ENCODE assay signal across 7 mouse cellular contexts in genomic region chr5:107437464-107438281, GRCm38 (mm10). TPM values are rescaled to one million over a fixed set of nuclear protein-coding genes. Genes with fewer than 3 reads are reported as not detected.
DNase-seq lines count a peak whose midpoint lies in the region; ATAC-seq lines count a peak whose summit lies in the region.

Gene Btbd8 (plus strand): TSS chr5:107437997.

- ATAC-seq in limb, embryonic 11.5 days (ENCODE audit: insufficient number of reproducible peaks, low FRiP score, low TSS enrichment, low read depth), result peak; percentile 91
- peak; percentile 96 for ATAC-seq in midbrain, embryonic 14.5 days (ENCODE audit: low FRiP score, low TSS enrichment)

- DNase-seq in adrenal gland, postnatal 10 days, result peak; percentile 97
- DNase-seq in embryonic facial prominence, embryonic 10.5 days (ENCODE audit: low spot score), result peak; percentile 96
- DNase-seq in heart, adult 11 months, result peak; percentile 99
- peak; percentile 95 for DNase-seq in kidney, adult 18-20 months
- DNase-seq in limb, embryonic 11.5 days (ENCODE audit: low spot score), result peak; percentile 96
- DNase-seq in midbrain, embryonic 14.5 days, result peak; percentile 98
- DNase-seq in spleen, adult 18-20 months, result peak; percentile 88 to 93

- H3K27me3 ChIP-seq in embryonic facial prominence, embryonic 10.5 days (replicated peaks; ENCODE audit: low read depth, poor library complexity, severe bottlenecking), result no peaks in the 10 kb centered on the region
- H3K27me3 ChIP-seq in limb, embryonic 11.5 days (ENCODE audit: control insufficient read depth, insufficient read depth, low read length), result no peaks in the 10 kb centered on the region
- no peaks in the 10 kb centered on the region for H3K27me3 ChIP-seq in midbrain, embryonic 14.5 days (ENCODE audit: control insufficient read depth, insufficient read depth, low read length)

- H3K9ac ChIP-seq in limb, embryonic 11.5 days (ENCODE audit: low read length), result peak within 1 kb of the TSS; percentile 88
- peak within 1 kb of the TSS; percentile 81 for H3K9ac ChIP-seq in midbrain, embryonic 14.5 days (replicated peaks; ENCODE audit: low read length)

- H3K9me3 ChIP-seq in embryonic facial prominence, embryonic 10.5 days, result no peaks in the 10 kb centered on the region
- no peaks in the 10 kb centered on the region for H3K9me3 ChIP-seq in limb, embryonic 11.5 days (ENCODE audit: control insufficient read depth, low read length)
- H3K9me3 ChIP-seq in midbrain, embryonic 14.5 days (ENCODE audit: control insufficient read depth, low read length), result no peaks in the 10 kb centered on the region

- H3K4me3 ChIP-seq in embryonic facial prominence, embryonic 10.5 days, result peak within 1 kb of the TSS; percentile 90
- peak within 1 kb of the TSS; percentile 68 for H3K4me3 ChIP-seq in limb, embryonic 11.5 days (ENCODE audit: low read depth, low read length)
- peak within 1 kb of the TSS; percentile 74 for H3K4me3 ChIP-seq in midbrain, embryonic 14.5 days (replicated peaks; ENCODE audit: low read depth, low read length)

- peak within 1 kb of the TSS; percentile 97 for H3K27ac ChIP-seq in embryonic facial prominence, embryonic 10.5 days (replicated peaks)
- 0 out of 2 replicates have a peak within 1 kb of the TSS, but pooled peaks have one; percentile 49 for H3K27ac ChIP-seq in limb, embryonic 11.5 days (replicated peaks; ENCODE audit: low read depth, low read length)
- peak within 1 kb of the TSS; percentile 90 for H3K27ac ChIP-seq in midbrain, embryonic 14.5 days (replicated peaks; ENCODE audit: low read depth, low read length)

- no peaks in the 10 kb centered on the region for H3K36me3 ChIP-seq in embryonic facial prominence, embryonic 10.5 days (replicated peaks)
- no peaks in the 10 kb centered on the region for H3K36me3 ChIP-seq in limb, embryonic 11.5 days (ENCODE audit: control insufficient read depth, insufficient read depth, low read length)
- H3K36me3 ChIP-seq in midbrain, embryonic 14.5 days (ENCODE audit: control insufficient read depth, insufficient read depth, low read length), result no peaks in the 10 kb centered on the region

- peaks cover 12% of the 10 kb centered on the region for H3K4me1 ChIP-seq in embryonic facial prominence, embryonic 10.5 days
- H3K4me1 ChIP-seq in limb, embryonic 11.5 days (ENCODE audit: control insufficient read depth, insufficient read depth, low read length), result no peaks in the 10 kb centered on the region
- H3K4me1 ChIP-seq in midbrain, embryonic 14.5 days (ENCODE audit: control insufficient read depth, insufficient read depth, low read length), result 0 out of 2 replicates have a peak, but pooled peaks cover 4% of the 10 kb centered on the region

- H3K4me2 ChIP-seq in limb, embryonic 11.5 days (ENCODE audit: low read depth, severe bottlenecking), result peak within 1 kb of the TSS; percentile 48
- H3K4me2 ChIP-seq in midbrain, embryonic 14.5 days (ENCODE audit: low read length), result peak within 1 kb of the TSS; percentile 72

- WGBS in embryonic facial prominence, embryonic 10.5 days, result under 1% methylated on average over 51 of the region's 51 CpGs
- WGBS in limb, embryonic 11.5 days, result under 1% methylated on average over 38 of the region's 51 CpGs
- WGBS in midbrain, embryonic 14.5 days, result under 1% methylated on average over 51 of the region's 51 CpGs

RNA-seq across cellular contexts. Expression of gene Btbd8, which starts in this region (rescaled TPM):
- total RNA-seq in adrenal gland, postnatal 10 days (2021), result 10 to 100 TPM in 1 of 2 experiments, 1 to 10 TPM in 1; 6.9 to 12.0 TPM
- 4.5 and 4.9 TPM in 2 replicates for polyA plus RNA-seq in embryonic facial prominence, embryonic 10.5 days (2016; fragmentation: Nextera tagmentation; extraction: Ambion mirVana)
- 5.0 and 5.3 TPM in 2 replicates for polyA plus RNA-seq in limb, embryonic 11.5 days (2014; fragmentation: Nextera tagmentation; extraction: Ambion mirVana)
- 14.7 and 19.9 TPM in 2 replicates for polyA plus RNA-seq in midbrain, embryonic 14.5 days (2014; fragmentation: Nextera tagmentation; extraction: Ambion mirVana)

Comparison
In these comparisons a context has a peak if more than half of its experiments do, and no peak if none do; other contexts are left out.
1. Peak in every context shown above with its lines: DNase-seq, ATAC-seq, H3K4me3 ChIP-seq and H3K27ac ChIP-seq.